Mouse (Mus musculus) testis, adult 2 months (tissue): ENCODE measurements around the gene Ghr.

Source experiments
- CTCF ChIP-seq: fragments of 200-500 bp; IDR thresholded peaks from 2 replicates; pipeline ENCODE4 v1.5.1; 2012; ENCODE audit warnings: low read depth, mild to moderate bottlenecking, inconsistent platforms, low read length, moderate library complexity; ENCODE audit not compliant: control insufficient read depth, insufficient read depth, insufficient replicate concordance
- POLR2A ChIP-seq: fragments of 200-500 bp; IDR thresholded peaks from 2 replicates; pipeline ENCODE4 v1.6.1; 2012; ENCODE audit warnings: low read depth, mild to moderate bottlenecking, inconsistent platforms, low read length, moderate library complexity; ENCODE audit not compliant: control insufficient read depth

GRCm38 (mm10) chr15:3504700-3505099, 78.6 kb downstream of the Ghr start:
- no peak for TF ChIP-seq CTCF
- TF ChIP-seq POLR2A = no peak
